Mouse (Mus musculus) left cerebral cortex, postnatal 10 days (tissue): ENCODE measurements around the gene Kcp. TPM values are rescaled to one million over a fixed set of nuclear protein-coding genes. Genes with fewer than 3 reads are reported as not detected.

Source experiments
- DNase-seq, 2 experiments: peaks; one replicate each; pipeline ENCODE4 v3.0.0; 2021 to 2022; ENCODE audit warnings: low spot score in 2 of 2, mixed read lengths in 1 of 2; ENCODE audit errors: extremely low spot score in 1 of 2
- intact Hi-C: fragments of 180-260 bp; cut with DNase I; formaldehyde crosslinking; loops from one replicate; pipeline ENCODE4 v1.15.1; 2025
- total RNA-seq, 2 experiments: library from RNA; stranded (reverse); gene quantifications; 2 replicates each; pipeline ENCODE4 v1.2.3; 2021

The Kcp gene
- total RNA-seq, 2 experiments from 2014 or later: 6.7 to 8.9 TPM

GRCm38 (mm10) chr6:29473941-29474691 is 33.6 kb downstream of the Kcp start:
- peak; percentile 46 to 90 for DNase-seq
- intact Hi-C loops: no loop called here

- no peak for DNase-seq
- intact Hi-C loops: no loop called here
Observed at GRCm38 (mm10) chr6:29471137-29471536, 36.6 kb downstream of the Kcp start, which contains the start of gene Atp6v1fnb. TSS of gene Atp6v1fnb (plus strand) at chr6:29471437.

GRCm38 (mm10) chr6:29468851-29469250 is 38.9 kb downstream of the Kcp start:
- intact Hi-C loops: no loop called here
- no peak for DNase-seq

GRCm38 (mm10) chr6:29467583-29468354 is 40.0 kb downstream of the Kcp start, which contains the start of gene Atp6v1f:
TSS of gene Atp6v1f (plus strand) at chr6:29467718.
- intact Hi-C loops: no loop called here
- peak; percentile 87 to 94 for DNase-seq

GRCm38 (mm10) chr6:29463388-29463787 is 44.4 kb downstream of the Kcp start:
- intact Hi-C loops: no loop called here
- DNase-seq: no peak

- intact Hi-C loops: no loop called here
Observed at GRCm38 (mm10) chr6:29461502-29461901, 46.2 kb downstream of the Kcp start.

GRCm38 (mm10) chr6:29450667-29451066 is 57.1 kb downstream of the Kcp start:
- intact Hi-C loops: no loop called here

More at GRCm38 (mm10) chr6:29461502-29461901, 46.2 kb downstream of the Kcp start:
- no peak for DNase-seq

GRCm38 (mm10) chr6:29449858-29450257 is 57.9 kb downstream of the Kcp start:
- intact Hi-C loops: no loop called here
- no peak for DNase-seq

More at GRCm38 (mm10) chr6:29450667-29451066, 57.1 kb downstream of the Kcp start:
- no peak for DNase-seq

- intact Hi-C loops: no loop called here
- peak in 1 of 2 experiments; percentile 33 for DNase-seq
Observed at GRCm38 (mm10) chr6:29445354-29445753, 62.4 kb downstream of the Kcp start.

GRCm38 (mm10) chr6:29444773-29445172 is 63.0 kb downstream of the Kcp start:
- peak in 1 of 2 experiments; percentile 55 for DNase-seq
- intact Hi-C loops: no loop called here

GRCm38 (mm10) chr6:29439789-29440188 is 68.0 kb downstream of the Kcp start:
- intact Hi-C loops: no loop called here
- peak in 1 of 2 experiments; percentile 13 for DNase-seq

- intact Hi-C loops: no loop called here
- peak in 1 of 2 experiments; percentile 30 for DNase-seq
Observed at GRCm38 (mm10) chr6:29439251-29439650, 68.5 kb downstream of the Kcp start.

GRCm38 (mm10) chr6:29436461-29436934 is 71.3 kb downstream of the Kcp start:
- intact Hi-C loops: no loop called here
- peak in 1 of 2 experiments; percentile 65 for DNase-seq

- intact Hi-C loops: no loop called here
- DNase-seq: peak in 1 of 2 experiments; percentile 54
Observed at GRCm38 (mm10) chr6:29435940-29436451, 71.8 kb downstream of the Kcp start.

- intact Hi-C loops: no loop called here
Observed at GRCm38 (mm10) chr6:29434911-29435691, 72.7 kb downstream of the Kcp start.

GRCm38 (mm10) chr6:29433804-29434795 is 73.7 kb downstream of the Kcp start:
- peak in 1 of 2 experiments; percentile 48 for DNase-seq
- intact Hi-C loops: no loop called here

More at GRCm38 (mm10) chr6:29434911-29435691, 72.7 kb downstream of the Kcp start:
- DNase-seq: peak in 1 of 2 experiments; percentile 80

- intact Hi-C loops: no loop called here
- peak in 1 of 2 experiments; percentile 59 for DNase-seq
Observed at GRCm38 (mm10) chr6:29433038-29433803, 74.5 kb downstream of the Kcp start, which contains the start of gene Flnc. TSS of gene Flnc (plus strand) at chr6:29433256.
